In the genomic region with DNA sequence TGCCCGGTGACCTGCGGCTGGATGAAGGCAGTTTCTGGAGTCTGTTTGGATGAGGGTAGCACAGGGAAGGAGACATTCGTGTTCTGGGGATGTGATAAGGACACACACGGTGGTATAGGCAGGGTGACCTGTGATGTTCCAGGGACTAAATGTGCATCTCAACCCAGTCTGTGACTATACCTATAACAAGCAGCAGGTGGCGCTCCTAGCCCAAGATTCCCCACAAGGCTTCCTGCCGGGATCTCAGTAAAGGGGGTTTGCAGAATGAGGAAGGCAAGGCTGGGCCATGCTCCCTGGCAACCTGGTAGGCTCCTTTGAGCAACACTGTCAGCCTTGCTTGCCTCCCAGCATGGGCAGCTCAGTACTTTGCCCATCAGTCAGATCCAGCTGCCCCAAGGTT, we compare ENCODE assay signal across 8 mouse cellular contexts. TPM values are rescaled to one million over a fixed set of nuclear protein-coding genes. Genes with fewer than 3 reads are reported as not detected.
DNase-seq lines count a peak whose midpoint lies in the region; ATAC-seq lines count a peak whose summit lies in the region.
"Had no signal": no experiment of that assay in that cellular context is flagged by ENCODE, and none has a peak within 500 bp of the region (broad histone marks: within the 10 kb centered on the region; RNA-seq: fewer than 3 reads in every experiment).

No protein-coding gene starts in this region.

- no peak overlapping the region for H3K27ac ChIP-seq in intestine, embryonic 14.5 days (ENCODE audit: low read depth)
- H3K27ac ChIP-seq in midbrain, embryonic 14.5 days (replicated peaks; ENCODE audit: low read depth, low read length): no peak overlapping the region
- H3K27ac ChIP-seq: neural tube, embryonic 13.5 days had no signal

- no peak overlapping the region for H3K9ac ChIP-seq in intestine, embryonic 14.5 days (ENCODE audit: low read length)
- H3K9ac ChIP-seq in midbrain, embryonic 14.5 days (replicated peaks; ENCODE audit: low read length): no peak overlapping the region
- H3K9ac ChIP-seq: neural tube, embryonic 13.5 days had no signal

- H3K27me3 ChIP-seq in intestine, embryonic 14.5 days (replicated peaks; ENCODE audit: control insufficient read depth, insufficient read depth, low read length): no peaks in the 10 kb centered on the region
- H3K27me3 ChIP-seq in midbrain, embryonic 14.5 days (ENCODE audit: control insufficient read depth, insufficient read depth, low read length): no peaks in the 10 kb centered on the region

- no peak overlapping the region for H3K4me2 ChIP-seq in intestine, embryonic 14.5 days (ENCODE audit: low read length)
- H3K4me2 ChIP-seq in midbrain, embryonic 14.5 days (ENCODE audit: low read length): no peak overlapping the region
- H3K4me2 ChIP-seq: neural tube, embryonic 13.5 days had no signal

- no peaks in the 10 kb centered on the region for H3K9me3 ChIP-seq in intestine, embryonic 14.5 days (ENCODE audit: control insufficient read depth, low read length)
- H3K9me3 ChIP-seq in midbrain, embryonic 14.5 days (ENCODE audit: control insufficient read depth, low read length): no peaks in the 10 kb centered on the region
- H3K9me3 ChIP-seq: neural tube, embryonic 13.5 days had no signal

- H3K4me1 ChIP-seq in intestine, embryonic 14.5 days (replicated peaks; ENCODE audit: control insufficient read depth, insufficient read depth, low read length): peaks cover 13% of the 10 kb centered on the region; the same call in 1 of the 2 replicates
- H3K4me1 ChIP-seq in midbrain, embryonic 14.5 days (ENCODE audit: control insufficient read depth, insufficient read depth, low read length): peaks cover 15% of the 10 kb centered on the region

- H3K4me3 ChIP-seq in intestine, embryonic 14.5 days (ENCODE audit: low read depth, low read length): no peak overlapping the region
- H3K4me3 ChIP-seq in midbrain, embryonic 14.5 days (replicated peaks; ENCODE audit: low read depth, low read length): no peak overlapping the region
- H3K4me3 ChIP-seq: neural tube, embryonic 13.5 days had no signal

- DNase-seq in R1 (ENCODE audit: low read depth, low spot score): peak; percentile 88
- DNase-seq in cerebellum, adult 18-20 months: peak; percentile 81 to 91
- DNase-seq in frontal cortex, postnatal 10 days (ENCODE audit: low spot score in 2 of 2): peak; percentile 66 to 87
- peak; percentile 96 for DNase-seq in intestine, embryonic 14.5 days (ENCODE audit: low spot score)
- DNase-seq in left cerebral cortex, postnatal 36 days (ENCODE audit: low spot score in 2 of 2): peak; percentile 75 to 82
- DNase-seq in midbrain, embryonic 14.5 days: peak; percentile 94
- DNase-seq in spleen, adult 12 weeks (ENCODE audit: low spot score): peak; percentile 54

- intact Hi-C loops in left cerebral cortex, postnatal 36 days (cut with DNase I): loop anchor here (1.0 to 2.0 kb wide), 3 partner anchors 88 to 157 kb away; no protein-coding TSS in a partner anchor

- H3K36me3 ChIP-seq in intestine, embryonic 14.5 days (ENCODE audit: control insufficient read depth, insufficient read depth, low read length): no peaks in the 10 kb centered on the region
- H3K36me3 ChIP-seq in midbrain, embryonic 14.5 days (ENCODE audit: control insufficient read depth, insufficient read depth, low read length): no peaks in the 10 kb centered on the region
- H3K36me3 ChIP-seq: neural tube, embryonic 13.5 days had no signal

- ATAC-seq in intestine, embryonic 14.5 days (replicated peaks; ENCODE audit: low FRiP score, low TSS enrichment, low read depth): peak; percentile 29; the same call in 1 of the 2 replicates
- ATAC-seq in midbrain, embryonic 14.5 days (ENCODE audit: low FRiP score, low TSS enrichment): peak; percentile 44; the same call in 1 of the 2 replicates

- 11% methylated on average over 6 of the region's 6 CpGs for WGBS in intestine, embryonic 14.5 days
- WGBS in midbrain, embryonic 14.5 days: 17% methylated on average over 6 of the region's 6 CpGs

RNA-seq across cellular contexts. Expression of gene Sdc3, which starts 2.2 kb away (rescaled TPM):
- polyA plus RNA-seq in intestine, embryonic 14.5 days (2014; fragmentation: Nextera tagmentation; extraction: Ambion mirVana): 19.2 and 21.1 TPM in 2 replicates
- 100 to 1,000 TPM; 156 to 161 TPM for total RNA-seq in left cerebral cortex, postnatal 36 days (2021)
- polyA plus RNA-seq in midbrain, embryonic 14.5 days (2014; fragmentation: Nextera tagmentation; extraction: Ambion mirVana): 95.3 and 95.7 TPM in 2 replicates
